Mouse (Mus musculus): ENCODE results near the gene Map2k7.
"Not testable (repeated sequence)": the region's sequence is repeated elsewhere in the genome, so short reads cannot be mapped to it uniquely, and the experiment has no call there.

Gene Map2k7

DNA sequence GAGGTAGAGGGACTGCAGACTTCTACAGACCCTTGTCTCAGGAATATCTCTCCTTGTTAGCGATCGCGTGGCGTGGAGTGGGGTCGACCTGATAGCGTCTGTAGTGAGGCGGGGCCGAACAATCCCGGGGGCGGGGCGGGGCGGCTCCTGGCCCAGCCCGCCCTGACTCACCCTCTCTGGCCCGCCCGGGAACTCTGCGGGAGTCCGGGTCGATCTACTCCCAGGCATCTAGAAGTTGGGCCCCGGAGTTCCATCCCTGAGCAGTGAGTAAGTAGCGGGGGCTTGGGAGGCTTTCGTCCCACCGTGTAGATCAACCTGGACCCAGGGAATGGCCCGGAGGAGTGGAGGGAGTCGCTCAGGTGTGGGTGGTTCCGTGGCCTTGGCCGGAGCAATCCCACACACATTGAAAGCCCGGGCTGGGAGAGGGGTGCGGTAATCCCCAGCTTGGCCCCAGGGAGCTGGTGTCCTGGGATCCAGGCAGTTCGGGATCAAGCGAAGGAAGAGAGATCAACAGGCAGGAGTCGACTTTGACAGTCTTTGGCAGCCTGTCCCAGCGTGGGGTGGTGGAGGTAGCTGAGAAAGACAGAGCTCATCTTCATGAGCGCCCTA, 11.7 kb upstream of the Map2k7 start, which contains the start of gene Lrrc8e:
Lrrc8e (plus strand) TSS at position 89 of the 609 bp plus-strand sequence.
- DNase-seq (ENCODE audit: low read depth, low spot score): no peak

DNA sequence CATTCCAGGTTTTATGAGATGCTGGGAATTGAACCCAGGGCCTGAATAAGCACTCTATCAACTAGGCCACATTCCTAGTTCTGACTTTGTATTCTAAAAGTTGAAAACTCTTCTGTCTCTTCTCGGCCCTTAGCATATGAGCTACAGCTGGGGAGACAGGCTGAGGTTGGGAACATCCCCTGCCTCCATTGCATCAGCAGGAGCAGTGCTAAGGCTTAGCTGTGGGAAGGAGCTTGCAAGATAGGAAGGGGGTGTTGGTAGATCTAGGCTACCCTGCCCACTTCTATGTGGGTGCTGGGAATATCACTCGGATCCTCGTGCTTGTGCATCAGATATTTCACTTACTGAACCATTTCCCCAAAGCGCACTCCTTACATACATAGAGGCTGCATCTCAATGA, 10.6 kb upstream of the Map2k7 start:
- DNase-seq (ENCODE audit: low read depth, low spot score): no peak

DNA sequence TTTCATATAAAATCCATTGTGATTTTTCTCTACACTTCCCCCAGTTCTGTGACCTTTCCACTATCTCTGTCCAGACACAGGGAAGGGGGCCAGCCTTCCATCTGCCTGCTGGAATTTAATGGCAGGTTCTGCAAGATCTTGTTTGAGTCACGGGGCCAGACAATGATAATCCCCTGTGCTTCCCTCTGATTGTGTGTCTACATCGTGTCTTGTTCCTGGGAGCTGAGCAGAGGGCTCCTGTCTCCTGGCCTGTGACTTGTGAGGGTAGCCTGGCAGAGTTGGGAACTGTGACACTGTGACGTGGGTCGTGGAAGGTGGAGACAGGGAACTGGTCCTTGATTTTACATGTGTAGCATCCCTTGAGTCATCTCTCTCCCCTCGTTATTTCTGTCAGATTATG, 8.8 kb upstream of the Map2k7 start:
- no peak for DNase-seq (ENCODE audit: low read depth, low spot score)

DNA sequence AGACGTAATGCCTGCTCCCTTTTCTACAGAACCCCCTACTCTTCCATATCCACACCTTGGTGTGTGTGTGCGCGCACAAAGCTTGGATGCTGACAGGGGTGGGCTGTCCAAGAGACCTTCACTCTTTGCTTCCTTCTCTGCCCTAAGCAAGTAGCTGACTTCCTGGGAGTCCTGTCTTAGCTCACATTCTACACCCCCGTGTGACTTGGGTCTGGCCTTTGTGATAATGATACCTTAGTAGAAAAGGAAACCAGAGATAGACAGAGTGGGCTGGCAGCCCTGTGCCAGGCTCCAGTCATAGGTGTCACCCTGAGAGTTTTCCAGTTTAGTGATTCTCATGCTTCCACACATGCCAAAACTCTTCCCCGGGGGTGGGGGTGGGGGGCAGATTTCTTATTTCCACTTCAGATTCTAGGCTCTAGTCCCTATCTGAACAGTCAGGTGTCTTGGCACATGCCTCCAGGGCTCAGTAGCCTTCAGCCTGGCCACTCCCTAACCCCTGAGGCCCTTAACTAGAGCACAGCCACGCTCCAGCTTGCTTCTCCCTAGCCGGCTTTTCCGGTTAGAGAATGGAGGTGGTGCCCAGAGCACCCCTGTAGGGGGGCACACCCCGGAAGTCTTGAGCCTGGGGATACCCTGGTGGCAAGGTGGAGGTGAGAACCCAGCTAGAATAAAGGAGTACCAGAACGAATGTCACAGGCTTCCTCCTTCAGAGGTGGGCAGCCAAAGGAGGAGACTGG, 7.8 kb upstream of the Map2k7 start:
- no peak for DNase-seq (ENCODE audit: low read depth, low spot score)

DNA sequence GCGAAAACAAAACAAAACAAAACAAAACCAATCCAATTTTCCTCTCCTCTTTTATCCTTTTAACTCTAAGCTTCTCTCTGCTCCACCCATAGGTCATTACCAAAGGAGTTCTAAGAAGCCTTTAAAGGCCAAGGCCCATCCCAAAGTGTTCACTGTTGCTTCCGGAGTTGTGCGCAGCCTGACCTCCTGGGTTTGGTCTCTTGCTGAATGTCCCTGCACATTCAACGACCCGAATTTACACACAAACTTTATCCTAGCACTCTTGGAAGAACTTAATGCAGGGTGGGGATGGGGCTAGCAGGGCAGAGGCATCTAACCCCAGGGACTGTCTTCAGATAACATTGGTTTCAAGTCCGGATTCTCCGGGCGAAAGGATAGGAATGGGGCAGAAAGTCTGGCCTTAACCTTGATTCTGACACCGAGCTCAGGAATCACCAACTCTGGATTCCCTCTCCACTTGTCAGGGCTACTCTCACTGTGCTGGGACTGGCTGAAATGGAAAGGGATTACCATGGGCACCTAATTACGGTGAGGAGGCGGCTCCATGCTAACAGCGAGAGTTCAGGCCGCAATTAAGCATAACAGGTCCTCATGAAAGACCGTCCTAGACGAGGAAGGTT, 616 bp upstream of the Map2k7 start:
- DNase-seq (ENCODE audit: low read depth, low spot score): no peak

DNA sequence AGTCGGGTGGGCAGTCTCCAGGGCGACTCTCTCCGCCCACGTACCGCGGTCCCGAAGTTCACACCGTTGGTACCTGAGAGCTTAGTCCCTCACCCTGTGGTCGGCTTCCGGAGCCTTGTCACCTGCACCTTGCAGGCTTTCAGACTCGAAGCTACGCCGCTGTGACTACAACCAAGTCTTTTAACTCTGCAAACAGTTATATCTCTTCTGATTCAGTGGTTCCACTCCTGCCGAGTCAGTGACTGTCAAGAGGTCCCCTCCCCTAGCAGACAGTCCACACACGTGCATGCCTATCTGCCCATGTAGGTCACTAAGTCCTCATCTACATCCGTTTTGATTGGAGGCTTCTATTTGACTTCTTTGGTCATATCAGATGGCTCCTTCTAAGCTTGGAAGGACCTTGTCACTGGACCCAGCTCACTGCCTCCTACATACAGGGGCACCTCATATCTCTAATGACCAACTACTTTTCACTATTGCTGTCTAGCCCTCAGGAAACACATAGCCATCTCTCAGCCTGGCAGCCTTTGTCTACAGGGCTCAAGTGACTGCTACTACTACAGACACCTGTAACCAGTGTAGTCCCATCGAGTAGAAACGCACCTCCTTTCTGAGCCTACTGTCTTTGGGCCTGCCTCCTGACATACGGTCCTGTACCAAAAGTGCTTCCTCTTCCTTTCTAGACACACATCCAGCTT, 802 bp downstream of the Map2k7 start:
- no peak for DNase-seq (ENCODE audit: low read depth, low spot score)

DNA sequence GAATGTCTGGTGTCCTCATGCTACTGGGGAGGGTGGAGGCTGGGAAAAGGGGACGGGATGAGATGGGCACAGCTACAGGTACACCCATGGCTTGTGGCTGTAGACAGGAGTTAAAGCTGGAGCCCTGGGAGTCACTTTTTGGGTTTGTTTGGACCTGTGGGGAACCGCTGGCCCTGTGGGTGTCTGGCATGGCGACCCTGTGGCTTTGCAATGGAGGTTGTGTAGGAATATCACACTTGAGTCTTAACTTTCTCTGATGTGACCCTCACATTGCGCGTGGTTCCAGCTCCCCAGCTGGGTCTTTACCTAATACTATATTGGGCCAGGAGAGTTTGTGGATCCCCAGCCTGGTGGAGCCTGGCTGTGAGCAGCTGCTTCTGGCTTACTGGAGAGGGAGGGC, 6.5 kb downstream of the Map2k7 start:
- DNase-seq (ENCODE audit: low read depth, low spot score): no peak

DNA sequence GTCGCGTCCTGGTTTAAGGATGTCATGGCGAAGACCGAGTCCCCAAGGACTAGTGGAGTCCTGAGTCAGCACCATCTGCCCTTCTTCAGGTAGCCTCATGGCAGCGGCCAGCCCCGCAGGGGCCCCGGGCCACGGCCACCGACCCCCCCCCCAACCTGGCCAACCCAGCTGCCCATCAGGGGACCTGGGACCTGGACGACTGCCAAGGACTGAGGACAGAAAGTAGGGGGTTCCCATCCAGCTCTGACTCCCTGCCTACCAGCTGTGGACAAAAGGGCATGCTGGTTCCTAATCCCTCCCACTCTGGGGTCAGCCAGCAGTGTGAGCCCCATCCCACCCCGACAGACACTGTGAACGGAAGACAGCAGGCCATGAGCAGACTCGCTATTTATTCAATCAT, 7.2 kb downstream of the Map2k7 start:
- DNase-seq (ENCODE audit: low read depth, low spot score): no peak

DNA sequence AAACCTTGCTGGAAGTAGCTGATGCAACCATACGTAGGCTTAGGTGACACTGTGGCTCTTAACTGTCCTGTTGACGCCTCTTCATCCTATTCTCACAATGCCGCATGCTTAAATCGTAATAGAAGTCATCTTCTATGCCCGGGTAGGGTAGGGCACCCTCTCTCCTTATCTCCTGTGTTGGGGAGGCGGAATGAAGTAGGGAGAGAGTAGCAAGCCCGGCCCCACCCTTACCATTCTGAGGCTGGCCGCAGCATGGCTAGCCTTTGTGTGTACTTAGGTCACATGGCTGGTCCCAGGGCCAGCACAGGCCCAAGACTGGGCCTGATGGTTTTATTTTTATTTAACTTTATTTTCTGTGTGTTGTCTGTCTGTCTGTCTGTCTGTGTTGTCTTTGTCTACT, 8.7 kb downstream of the Map2k7 start:
- DNase-seq (ENCODE audit: low read depth, low spot score): no peak

DNA sequence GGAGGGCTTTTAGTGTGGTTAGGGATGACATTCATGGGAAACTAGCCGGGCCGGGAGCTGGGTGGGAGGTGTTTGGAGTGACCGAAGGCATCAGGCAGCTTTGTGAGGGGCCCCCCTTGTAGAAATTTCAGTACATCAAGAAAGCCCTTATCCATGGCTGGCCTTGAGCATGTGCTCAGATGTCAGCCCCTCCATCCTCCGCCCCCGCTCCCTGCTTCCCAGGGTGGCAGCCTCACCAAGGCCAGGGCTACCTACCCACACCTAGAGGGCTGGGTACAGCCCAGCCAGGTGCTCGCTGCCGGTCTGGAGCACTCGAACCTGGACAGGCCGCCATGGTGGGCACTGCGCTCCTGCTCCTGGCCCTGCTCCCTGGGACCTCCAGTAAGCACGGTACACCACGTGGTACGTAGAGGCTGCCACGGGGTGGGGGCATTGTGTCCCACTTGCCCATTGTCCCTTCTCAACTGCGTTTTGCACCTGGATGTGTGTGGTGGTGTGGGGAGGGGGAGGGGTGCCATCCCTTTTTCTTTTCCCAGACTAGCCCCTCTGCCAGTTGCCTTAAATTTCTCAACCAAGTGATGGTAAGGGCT, 9.5 kb downstream of the Map2k7 start, which contains the start of gene Tgfbr3l:
Tgfbr3l (plus strand) TSS at position 264 of the 590 bp plus-strand sequence.
- no peak for DNase-seq (ENCODE audit: low read depth, low spot score)

DNA sequence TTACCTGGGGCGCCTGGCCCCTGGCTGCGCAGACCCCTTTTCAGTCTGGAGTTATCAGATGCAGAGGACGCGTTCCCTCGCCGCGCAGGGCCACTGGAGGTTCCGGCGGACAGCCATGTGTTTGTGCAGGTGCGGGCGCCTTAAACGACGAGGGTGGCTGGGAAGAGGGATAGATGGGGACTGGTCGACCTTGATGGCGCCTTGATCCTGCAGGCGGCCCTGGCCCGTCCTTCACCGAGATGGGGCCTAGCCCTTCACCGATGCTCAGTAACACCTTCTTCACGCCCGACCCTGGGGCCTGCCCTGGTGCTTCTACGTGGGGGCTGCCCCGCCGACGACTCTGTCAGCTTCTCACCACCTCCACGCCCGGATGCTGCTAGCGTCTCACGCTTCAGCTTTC, 10.7 kb downstream of the Map2k7 start:
- no peak for DNase-seq (ENCODE audit: low read depth, low spot score)

DNA sequence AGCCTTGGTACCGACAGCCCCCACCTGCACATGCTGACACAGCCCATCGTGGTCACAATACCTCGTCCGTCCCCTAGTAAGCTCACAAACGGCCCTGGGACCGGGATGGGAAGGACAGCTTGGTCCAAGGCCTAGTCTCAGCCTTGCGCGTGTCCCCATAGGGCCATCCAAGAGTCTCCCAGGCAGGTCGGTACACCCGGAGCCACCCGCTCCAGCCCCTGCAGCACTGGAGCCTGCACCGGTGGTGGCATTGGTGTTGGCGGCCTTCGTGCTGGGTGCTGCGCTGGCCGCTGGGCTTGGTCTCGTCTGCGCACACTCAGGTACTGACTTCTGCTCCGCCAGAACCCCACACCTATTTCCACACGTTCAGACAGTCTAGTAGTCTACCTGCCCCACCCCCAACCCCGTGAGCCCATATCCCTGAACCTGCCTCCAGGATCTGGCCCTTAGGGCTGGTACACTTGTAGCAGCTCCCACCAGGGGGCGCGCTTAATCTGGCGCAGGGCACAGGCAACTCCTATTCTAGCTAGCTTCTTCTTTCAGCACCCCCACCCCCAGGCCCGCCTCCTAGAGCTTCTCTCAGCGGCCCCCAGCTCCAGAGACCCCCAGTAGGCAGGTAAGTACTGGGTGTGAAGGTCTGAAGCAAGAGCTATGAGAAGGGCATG, 11.9 kb downstream of the Map2k7 start:
- peak; percentile 71 for DNase-seq (ENCODE audit: low read depth, low spot score)

DNA sequence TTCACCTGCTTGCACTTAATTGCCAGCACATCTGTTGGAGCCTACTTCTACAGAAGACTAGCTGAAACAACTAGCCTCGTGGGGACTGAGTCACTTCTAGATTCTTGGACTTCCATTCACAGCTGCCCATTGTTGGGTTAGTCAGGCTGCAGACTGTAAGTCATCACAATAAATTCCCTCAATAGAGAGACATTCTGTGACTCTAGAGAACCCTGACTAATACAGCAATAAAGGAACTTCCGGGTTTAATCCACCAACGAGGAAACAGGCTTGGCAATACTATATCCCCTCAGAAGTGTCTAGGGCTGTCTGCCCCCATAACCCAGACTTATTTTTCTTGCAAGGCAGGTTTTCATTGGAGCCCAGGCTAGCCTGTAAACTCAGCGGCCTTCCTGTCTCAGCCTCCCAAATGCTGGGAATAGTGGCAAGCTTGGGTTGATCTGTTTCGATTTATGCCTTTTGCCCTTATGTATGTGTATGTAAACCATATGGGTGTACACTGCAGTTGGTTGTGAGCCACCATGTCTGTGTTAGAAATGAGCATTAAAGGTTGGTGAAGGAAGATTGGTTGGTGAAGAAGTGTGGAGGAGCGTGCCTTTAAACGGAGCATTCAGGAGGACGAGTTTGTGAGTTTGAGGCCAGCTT, 13.7 kb downstream of the Map2k7 start:
- no peak for DNase-seq (ENCODE audit: low read depth, low spot score)

DNA sequence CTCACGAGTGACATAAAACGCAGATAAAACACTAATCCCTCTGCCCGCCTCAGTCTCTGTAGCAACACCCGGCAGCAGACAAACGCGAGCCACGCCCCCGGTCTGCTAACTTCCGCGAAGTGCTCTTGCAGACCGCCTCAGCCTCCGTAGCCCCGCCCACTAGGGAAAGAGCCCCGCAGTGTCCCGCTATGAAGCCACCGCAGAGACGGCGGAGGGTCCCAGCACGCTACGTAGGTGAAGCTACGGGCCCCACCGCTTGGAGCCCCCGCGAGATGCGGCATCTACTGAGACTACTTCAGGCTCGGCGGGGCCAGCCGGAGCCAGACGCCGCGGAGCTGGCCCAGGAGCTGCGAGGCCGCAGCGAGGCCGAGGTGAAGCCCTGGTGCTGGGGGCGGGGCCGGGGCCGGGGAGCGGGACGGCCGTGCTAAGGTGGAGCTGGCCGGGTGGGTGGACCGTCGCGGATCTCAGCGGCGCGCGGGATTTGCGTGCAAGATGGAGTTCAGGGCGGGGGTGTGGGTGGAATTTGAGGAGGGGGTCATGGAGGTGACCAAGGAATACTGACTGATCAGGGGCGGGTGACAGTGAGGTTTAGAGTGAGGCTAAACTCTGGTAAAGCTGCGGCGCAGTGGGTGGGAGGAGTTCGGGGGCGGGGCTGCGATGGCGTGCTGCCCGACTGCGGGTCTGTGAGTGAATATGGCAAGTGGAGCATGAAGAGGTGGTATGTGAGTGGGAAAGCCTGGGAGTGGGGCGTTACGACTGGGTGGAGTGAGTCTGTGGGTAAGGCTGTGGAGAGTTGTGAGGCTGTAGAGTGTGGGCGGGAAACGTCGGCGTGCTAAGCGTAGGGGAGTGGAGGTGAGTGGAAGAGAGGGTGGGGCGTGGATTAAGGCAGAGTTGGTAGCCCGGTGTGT, 14.6 kb downstream of the Map2k7 start, which contains the start of gene Snapc2:
Snapc2 (plus strand) TSS at position 147 of the 908 bp plus-strand sequence.
- DNase-seq (ENCODE audit: low read depth, low spot score): peak; percentile 88

DNA sequence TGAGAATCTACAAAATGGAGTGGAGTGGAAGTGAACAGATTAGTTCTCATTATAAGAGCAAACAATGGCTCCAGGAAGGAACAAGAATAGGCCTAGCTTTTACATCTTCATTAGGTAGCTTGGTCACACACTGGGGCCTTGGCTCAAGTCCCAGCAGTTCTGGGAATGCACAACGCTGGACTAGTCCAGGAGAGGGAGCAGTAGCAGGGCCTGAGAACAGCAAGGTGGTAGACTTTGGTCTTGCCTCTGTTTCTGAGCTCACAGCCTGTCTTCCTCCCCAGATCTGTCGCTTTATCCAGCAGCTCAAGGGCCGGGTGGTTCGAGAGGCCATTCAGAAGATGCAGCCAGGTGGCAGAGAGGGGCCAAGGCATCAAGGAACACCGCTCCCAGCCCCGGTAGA, 15.5 kb downstream of the Map2k7 start:
- no peak for DNase-seq (ENCODE audit: low read depth, low spot score)

DNA sequence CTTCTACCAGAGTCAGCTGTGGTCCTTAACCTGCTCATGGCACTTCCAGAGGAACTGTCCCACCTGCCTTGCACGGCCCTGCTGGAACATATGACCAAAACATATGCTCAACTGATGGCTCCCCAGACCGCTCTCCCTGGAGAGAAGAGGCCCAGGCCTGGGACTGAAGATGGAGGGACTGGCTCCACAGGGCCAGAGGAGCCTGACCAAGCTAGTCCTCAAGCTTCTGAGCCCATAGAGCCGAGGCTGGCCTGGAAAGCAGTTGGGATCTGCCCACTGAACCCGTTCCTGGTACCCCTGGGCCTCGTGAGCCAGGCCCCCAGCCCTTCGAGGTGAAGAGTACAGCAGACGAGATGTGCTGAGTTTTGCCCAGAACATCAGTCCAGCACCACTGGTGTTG, 16.9 kb downstream of the Map2k7 start:
- not testable (repeated sequence) for DNase-seq (ENCODE audit: low read depth, low spot score)

DNA sequence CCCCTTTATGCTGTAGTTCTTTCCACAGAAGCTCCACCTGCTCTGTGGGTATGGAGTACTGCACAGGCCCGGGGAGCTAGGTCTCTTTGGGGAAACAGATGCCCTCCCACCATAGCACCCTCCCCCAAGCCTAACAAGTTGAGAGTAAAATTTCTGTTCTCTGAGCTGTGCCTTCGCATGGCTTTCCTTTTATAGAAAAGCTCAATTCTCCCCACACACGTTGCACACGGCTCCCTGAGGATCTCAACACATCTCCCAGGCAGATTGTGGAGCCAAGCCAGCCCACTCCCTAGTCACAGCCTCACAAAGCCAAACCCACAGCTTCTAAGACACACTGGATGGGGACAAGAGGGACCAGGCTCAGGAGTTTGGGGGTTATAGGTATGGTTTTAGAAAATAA, 18.4 kb downstream of the Map2k7 start:
- no peak for DNase-seq (ENCODE audit: low read depth, low spot score)

DNA sequence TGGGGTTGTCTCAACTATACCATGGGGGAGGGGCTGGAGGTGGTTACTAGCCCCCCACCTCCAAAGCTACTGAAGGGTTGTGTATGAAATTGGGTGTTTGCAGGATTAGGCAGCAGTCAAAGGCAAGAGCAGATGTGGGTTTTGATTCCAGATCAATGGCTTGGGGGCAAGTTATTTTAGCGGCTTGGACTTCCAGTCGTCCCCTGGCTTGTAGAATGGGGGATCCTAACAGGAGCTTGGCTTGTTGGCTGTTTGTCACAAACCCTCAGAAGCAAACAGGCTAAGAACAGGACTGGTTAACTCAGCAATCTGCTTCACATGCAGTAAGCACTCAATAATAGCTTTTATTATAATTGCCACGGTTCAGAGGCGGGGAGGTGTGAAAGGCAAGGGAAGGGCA, 18.8 kb downstream of the Map2k7 start:
- no peak for DNase-seq (ENCODE audit: low read depth, low spot score)

DNA sequence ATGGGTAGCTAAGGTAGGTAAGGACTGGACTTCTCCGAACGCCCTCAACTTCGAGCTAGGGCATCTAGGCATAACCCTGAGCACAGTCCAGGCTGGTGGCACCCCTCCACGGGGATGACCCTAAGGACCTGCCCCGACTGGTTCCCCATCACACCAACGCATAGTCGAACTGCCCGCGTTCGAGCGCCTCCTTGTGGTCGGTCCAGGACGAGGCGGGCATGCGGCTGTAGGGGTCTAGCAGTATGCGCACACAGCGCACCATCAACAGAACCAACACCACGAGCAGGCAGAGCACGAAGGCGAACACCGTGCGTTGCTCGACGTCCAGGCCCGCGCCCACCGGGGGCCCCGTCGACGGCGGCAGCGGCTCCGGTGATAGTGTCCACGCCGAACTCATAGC, 19.7 kb downstream of the Map2k7 start:
- no peak for DNase-seq (ENCODE audit: low read depth, low spot score)

DNA sequence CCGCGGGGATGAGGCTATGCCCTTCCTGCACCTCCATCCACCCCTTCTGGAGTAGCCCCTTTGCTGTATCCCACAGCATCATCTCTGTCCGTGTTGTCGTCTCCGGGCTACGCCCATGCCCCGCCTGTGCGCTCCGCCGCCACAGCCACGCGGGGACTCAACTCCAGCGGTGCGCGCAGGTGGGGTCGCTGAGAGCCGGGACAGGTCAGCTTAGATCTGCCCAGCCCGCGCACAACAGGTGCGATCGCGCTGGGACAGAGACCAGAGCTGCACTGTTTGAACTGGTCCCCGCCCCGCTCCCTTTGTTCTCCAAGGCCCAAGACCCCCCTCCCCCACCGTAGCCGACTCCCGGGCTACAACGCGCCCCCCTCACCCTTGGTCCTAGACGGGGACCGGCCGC, 20.1 kb downstream of the Map2k7 start:
- DNase-seq (ENCODE audit: low read depth, low spot score): no peak

Measured in skeletal muscle tissue, adult 2 months (tissue).